Mouse (Mus musculus): Measurements from ENCODE around the gene Ddx54. TPM values are rescaled to one million over a fixed set of nuclear protein-coding genes. Genes with fewer than 3 reads are reported as not detected.

Gene Ddx54
- polyA plus RNA-seq (2015; fragmentation: Nextera tagmentation; extraction: Ambion mirVana) = 46.5 and 47.2 TPM in 2 replicates

DNA sequence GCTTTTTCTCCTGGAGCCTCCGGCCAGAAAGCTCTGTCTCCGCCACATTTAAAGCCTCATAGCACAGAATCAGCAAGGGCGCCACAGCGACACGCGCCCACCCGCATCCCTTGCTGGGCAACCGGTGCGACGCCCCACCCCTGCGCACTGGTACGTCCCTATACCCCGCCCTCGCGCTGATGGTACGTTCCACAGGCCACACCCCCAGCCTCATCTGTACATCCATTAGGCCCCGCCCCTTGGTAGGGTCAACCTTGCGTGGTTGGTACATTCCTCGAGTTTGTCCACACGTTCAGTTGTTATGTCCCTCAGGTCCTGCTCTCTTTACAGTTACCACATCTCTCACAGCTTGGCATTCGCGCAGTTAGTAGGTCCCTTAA is at the start of gene Ddx54, which contains the start of gene Rita1:
Ddx54 (plus strand) TSS at position 298 of the 380 bp plus-strand sequence.
Rita1 (minus strand) TSS at position 148 of the 380 bp plus-strand sequence.
- no peaks in the 10 kb centered on the region for H3K27me3 ChIP-seq
- peaks cover 42% of the 10 kb centered on the region for H3K36me3 ChIP-seq
- peak within 1 kb of the TSS; percentile 72 for H3K27ac ChIP-seq
- peaks cover 5% of the 10 kb centered on the region for H3K9me3 ChIP-seq
- peak within 1 kb of the TSS; percentile 88 for H3K4me2 ChIP-seq (replicated peaks)
- peaks cover 22% of the 10 kb centered on the region for H3K4me1 ChIP-seq
- ATAC-seq (ENCODE audit: low FRiP score, low read depth) = peak; percentile 83
- under 1% methylated on average over 22 of the region's 22 CpGs for WGBS
- peak within 1 kb of the TSS; percentile 76 for H3K9ac ChIP-seq
- peak within 1 kb of the TSS; percentile 64 for H3K4me3 ChIP-seq

DNA sequence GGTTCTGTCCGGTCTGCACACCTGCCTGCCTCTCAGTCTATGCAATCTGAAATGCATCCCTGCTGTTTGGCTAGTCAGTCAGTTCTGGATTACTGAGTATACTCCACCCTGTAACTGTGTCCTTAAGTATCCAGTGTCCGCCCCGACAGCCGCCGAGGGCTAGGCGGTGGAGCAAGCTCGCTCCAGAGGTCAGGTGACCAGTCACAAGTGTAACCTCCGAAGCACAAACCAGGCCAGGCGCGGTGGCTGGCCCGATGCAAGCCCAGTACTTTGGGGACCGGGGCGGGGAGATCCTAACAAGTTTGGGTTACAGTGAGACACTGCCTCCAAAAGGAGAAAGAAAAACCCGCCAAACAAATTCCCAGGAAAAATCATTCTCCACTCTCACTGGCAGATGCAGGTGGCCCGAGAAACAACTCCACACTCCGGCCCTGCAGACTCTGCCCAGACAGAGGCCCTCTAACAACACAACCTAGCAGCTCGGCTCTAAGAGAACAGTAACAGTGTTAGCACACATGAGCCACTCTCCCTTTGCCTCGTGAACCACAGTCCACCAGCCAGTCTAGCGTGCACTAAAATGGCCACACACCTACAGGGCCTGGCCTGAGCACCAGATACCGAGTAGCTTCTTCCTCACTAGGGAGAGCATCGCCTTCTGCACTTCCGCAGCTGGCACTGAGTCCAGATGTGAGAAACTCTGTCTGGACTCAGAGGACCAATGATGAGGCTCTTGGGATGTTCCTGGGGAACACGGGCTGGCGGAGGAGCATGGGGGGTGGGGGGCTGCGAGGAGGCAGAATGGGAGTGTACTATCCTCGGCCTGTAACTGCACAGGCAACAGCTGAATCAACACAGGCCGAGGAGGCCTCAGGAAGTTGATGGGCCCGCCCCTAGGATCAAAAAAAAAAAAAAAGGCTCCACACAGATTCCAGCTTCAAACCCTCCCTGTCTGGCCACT is 49.3 kb upstream of the Ddx54 start:
- ATAC-seq (ENCODE audit: low FRiP score, low read depth) = peak; percentile 56
- WGBS = 40% methylated on average over 28 of the region's 28 CpGs
- Histone ChIP-seq H3K4me3 (no peak overlapping the region), H3K4me2 (replicated peaks) (peak overlapping the region; percentile 31; the same call in 1 of the 2 replicates), H3K27me3 (no peaks in the 10 kb centered on the region), H3K27ac (peak overlapping the region; percentile 93), H3K9me3 (no peaks in the 10 kb centered on the region), H3K9ac (peak overlapping the region; percentile 35; the same call in 1 of the 2 replicates), H3K4me1 (peaks cover 91% of the 10 kb centered on the region), H3K36me3 (no peaks in the 10 kb centered on the region)

DNA sequence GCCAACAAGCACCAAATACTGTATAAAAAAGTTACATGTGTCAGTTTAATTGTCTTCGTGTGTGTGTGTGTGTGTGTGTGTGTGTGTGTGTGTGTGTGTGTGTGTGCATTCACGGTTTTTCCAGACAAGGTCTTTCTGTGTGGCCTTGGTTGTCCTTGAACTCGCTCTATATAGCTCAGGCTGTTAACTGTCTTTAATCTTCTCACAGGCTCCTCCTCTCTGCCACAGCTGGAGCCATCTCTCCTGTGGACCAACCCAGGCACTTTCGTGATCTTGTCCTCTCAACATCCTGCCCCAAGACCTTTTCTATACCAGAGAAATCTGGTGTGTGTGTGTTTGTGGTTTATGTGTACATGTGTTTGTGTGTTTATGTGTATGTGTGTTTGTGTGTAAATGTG is 48.6 kb upstream of the Ddx54 start:
- Histone ChIP-seq H3K4me2 (replicated peaks) (peak overlapping the region; percentile 31; the same call in 1 of the 2 replicates), H3K4me1 (peaks cover 91% of the 10 kb centered on the region), H3K9ac (no peak overlapping the region; the same call in 1 of the 2 replicates)

DNA sequence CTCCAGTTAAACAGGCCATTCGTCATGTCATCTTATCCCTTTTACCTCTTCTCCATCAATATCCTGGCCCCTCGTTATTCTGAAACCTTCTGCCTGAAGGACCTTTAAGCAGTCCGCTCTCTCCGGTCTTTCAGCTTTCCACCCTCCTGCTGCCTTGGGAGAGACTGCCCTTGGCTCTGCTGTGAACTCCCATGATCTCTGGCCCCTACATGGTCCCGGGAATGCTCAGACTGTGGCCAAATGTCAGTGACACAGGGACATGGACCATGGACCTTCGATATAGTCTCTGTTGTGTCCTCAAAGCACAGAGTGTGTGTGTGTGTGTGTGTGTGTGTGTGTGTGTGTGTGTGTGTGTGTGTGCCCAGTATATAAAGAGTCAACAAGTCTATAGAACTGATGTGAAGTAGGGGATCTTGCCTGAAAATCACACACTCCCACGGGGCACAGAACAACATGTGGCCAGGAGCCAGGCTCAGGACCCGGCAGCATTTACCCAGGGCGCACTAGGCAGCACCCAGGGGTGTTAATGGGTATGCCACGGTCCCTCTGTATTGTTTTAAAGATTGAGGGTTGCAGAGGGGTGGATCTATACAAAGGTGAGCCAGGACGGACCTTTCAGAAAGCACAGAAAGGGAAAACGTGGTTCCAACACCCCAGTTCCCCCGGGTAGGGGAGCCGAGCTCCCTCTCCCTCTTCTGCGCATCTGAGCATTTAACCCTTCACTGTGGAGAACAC is 47.2 kb upstream of the Ddx54 start:
- H3K27ac ChIP-seq = peak overlapping the region; percentile 91
- H3K9ac ChIP-seq = 0 out of 2 replicates have a peak overlapping the region, but pooled peaks have one; percentile 19
- no peak overlapping the region for H3K4me3 ChIP-seq
- H3K4me1 ChIP-seq = peaks cover 93% of the 10 kb centered on the region
- ATAC-seq (ENCODE audit: low FRiP score, low read depth) = no peak
- 34% methylated on average over 15 of the region's 15 CpGs for WGBS
- no peaks in the 10 kb centered on the region for H3K36me3 ChIP-seq
- H3K27me3 ChIP-seq = no peaks in the 10 kb centered on the region
- 0 out of 2 replicates have a peak overlapping the region, but pooled peaks have one; percentile 16 for H3K4me2 ChIP-seq (replicated peaks)
- H3K9me3 ChIP-seq = no peaks in the 10 kb centered on the region

More for the DNA sequence above, 48.6 kb upstream of the Ddx54 start:
- H3K36me3 ChIP-seq = no peaks in the 10 kb centered on the region
- ATAC-seq (ENCODE audit: low FRiP score, low read depth) = no peak
- H3K9me3 ChIP-seq = no peaks in the 10 kb centered on the region
- WGBS = 34% methylated on average over 3 of the region's 4 CpGs
- no peak overlapping the region for H3K4me3 ChIP-seq
- peak overlapping the region; percentile 93; the same call in 1 of the 2 replicates for H3K27ac ChIP-seq
- no peaks in the 10 kb centered on the region for H3K27me3 ChIP-seq

DNA sequence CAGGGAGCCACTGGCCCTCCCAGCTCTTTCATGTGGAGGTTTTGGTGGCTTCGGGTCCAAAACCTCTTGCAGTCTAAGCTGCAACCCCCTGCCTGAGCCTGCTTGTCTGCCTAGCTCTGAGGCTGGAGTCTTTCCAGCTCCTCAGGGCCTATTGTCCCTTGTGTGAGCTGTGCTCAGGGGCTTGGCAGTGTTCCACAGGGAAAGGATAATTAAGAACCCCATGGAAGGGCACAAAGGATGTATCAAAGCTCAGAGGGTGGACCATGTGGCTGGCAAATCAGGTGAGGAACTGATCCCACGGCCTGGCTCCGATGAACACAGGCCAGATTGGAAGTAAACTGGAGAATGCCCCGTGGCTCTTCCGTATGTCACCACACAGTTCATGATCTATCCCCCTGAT is 46.4 kb upstream of the Ddx54 start:
- H3K27me3 ChIP-seq = no peaks in the 10 kb centered on the region
- H3K4me3 ChIP-seq = no peak overlapping the region
- 0 out of 2 replicates have a peak overlapping the region, but pooled peaks have one; percentile 19 for H3K9ac ChIP-seq
- no peaks in the 10 kb centered on the region for H3K36me3 ChIP-seq
- 50% methylated on average over 5 of the region's 5 CpGs for WGBS
- peaks cover 93% of the 10 kb centered on the region for H3K4me1 ChIP-seq
- ATAC-seq (ENCODE audit: low FRiP score, low read depth) = no peak
- peak overlapping the region; percentile 48; the same call in 1 of the 2 replicates for H3K4me2 ChIP-seq (replicated peaks)
- H3K27ac ChIP-seq = peak overlapping the region; percentile 91
- no peaks in the 10 kb centered on the region for H3K9me3 ChIP-seq

DNA sequence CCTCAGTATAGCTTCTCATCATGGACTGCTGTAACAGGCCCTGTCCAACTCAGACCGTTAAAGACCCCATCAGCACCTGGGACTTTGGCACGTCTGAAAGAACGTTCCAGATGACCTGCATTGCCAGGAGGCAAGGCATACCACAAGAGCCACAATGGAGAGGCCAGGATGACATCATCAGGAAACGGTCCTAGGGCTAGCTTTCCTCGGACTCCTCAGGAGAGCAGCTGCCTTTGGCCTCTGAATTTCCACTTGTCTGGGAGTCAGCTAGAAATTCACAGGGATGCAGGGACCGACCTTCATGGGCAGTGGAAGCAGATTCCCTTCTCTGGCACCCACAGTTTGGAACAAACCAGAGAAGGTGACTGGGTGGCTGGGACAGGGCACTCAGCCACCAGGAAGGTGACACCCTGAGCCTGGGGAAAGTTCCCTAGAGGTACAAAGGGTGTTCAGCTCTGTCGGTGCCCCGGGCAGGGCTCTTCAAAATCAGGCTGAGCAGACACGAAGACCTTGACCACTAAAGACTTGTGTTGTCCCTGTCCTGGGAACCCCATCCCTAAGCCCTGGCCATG is 45.8 kb upstream of the Ddx54 start:
- no peak overlapping the region for H3K4me3 ChIP-seq
- H3K4me2 ChIP-seq (replicated peaks) = peak overlapping the region; percentile 48
- H3K36me3 ChIP-seq = no peaks in the 10 kb centered on the region
- no peaks in the 10 kb centered on the region for H3K27me3 ChIP-seq
- H3K9me3 ChIP-seq = no peaks in the 10 kb centered on the region
- H3K4me1 ChIP-seq = peaks cover 97% of the 10 kb centered on the region
- H3K27ac ChIP-seq = peak overlapping the region; percentile 91
- H3K9ac ChIP-seq = peak overlapping the region; percentile 27
- 32% methylated on average over 9 of the region's 9 CpGs for WGBS
- ATAC-seq (ENCODE audit: low FRiP score, low read depth) = no peak

DNA sequence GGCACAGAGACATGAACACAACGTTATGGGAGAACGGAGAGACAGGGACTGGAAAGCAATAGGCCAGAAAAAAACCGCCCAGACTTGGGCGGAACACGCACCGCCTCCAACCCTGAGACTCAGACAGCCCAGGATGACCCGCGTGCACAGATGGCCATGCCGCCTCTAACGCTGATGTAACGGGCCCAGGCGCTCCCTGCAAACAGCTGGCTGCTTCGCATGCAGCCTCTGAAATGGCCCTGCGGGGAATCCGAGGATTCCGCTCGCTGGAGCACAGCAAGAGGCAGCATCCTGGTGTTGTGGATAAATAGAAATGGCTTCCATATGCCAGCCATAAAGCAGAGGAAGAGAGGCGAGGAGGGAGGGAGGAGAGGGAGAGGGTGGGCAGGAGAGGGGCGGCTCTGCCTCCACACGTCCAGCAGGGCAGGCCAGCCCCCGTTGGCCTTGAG is 45.3 kb upstream of the Ddx54 start:
- Histone ChIP-seq H3K27me3 (no peaks in the 10 kb centered on the region), H3K9ac (peak overlapping the region; percentile 27), H3K4me3 (no peak overlapping the region), H3K27ac (peak overlapping the region; percentile 91), H3K4me1 (peaks cover 95% of the 10 kb centered on the region), H3K36me3 (no peaks in the 10 kb centered on the region), H3K4me2 (replicated peaks) (peak overlapping the region; percentile 48), H3K9me3 (no peaks in the 10 kb centered on the region)
- 7% methylated on average over 21 of the region's 21 CpGs for WGBS
- ATAC-seq (ENCODE audit: low FRiP score, low read depth) = peak; percentile 63

DNA sequence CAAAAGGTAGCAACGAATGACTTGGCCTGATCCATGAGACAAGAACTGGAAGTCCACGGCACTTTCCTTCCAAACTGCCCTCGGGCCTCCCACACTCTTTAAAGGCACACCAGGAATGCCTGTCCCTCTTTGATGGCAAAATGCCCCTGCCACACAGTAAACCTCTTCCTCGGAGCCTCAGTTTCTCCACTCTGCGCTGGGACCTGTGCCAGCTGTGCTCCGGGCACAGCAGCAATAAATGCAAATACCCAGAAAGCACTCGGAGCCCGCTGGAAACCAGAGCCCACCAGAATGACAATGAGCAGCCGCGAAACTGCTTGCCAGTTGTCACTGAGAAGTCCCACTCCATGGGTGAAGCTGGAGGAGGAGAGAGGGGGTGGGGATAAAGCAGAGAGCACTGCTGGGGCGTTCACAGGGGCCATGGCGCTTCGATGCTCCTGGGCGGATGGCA is 44.8 kb upstream of the Ddx54 start:
- H3K4me1 ChIP-seq = peaks cover 94% of the 10 kb centered on the region
- no peaks in the 10 kb centered on the region for H3K9me3 ChIP-seq
- ATAC-seq (ENCODE audit: low FRiP score, low read depth) = no peak
- H3K27ac ChIP-seq = peak overlapping the region; percentile 91
- H3K36me3 ChIP-seq = no peaks in the 10 kb centered on the region
- no peak overlapping the region for H3K4me3 ChIP-seq
- H3K9ac ChIP-seq = peak overlapping the region; percentile 27
- 32% methylated on average over 14 of the region's 14 CpGs for WGBS
- H3K27me3 ChIP-seq = no peaks in the 10 kb centered on the region
- peak overlapping the region; percentile 48 for H3K4me2 ChIP-seq (replicated peaks)

DNA sequence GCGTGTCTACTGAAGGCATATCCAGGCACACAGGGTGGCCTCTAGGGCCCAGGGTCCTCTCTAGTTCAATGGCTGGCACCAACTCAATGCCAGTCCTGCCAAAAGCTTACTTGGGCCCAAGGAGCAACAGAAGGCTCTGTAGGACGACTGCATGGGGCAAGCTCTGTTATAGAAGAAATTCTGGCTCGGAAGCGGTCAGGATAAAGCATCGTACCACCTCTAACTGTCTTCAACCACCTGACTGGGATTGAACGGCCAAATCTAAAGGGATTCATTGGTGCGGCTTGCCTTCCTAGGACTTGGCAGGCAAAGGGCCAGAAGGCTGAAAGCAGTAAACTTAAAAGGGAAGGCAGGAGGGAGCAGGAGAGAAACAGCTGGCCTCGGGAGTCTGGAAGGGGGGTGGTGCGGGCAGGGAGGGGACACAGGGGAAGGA is 44.2 kb upstream of the Ddx54 start:
- H3K4me3 ChIP-seq = no peak overlapping the region
- ATAC-seq (ENCODE audit: low FRiP score, low read depth) = no peak; the same call in 1 of the 2 replicates
- peak overlapping the region; percentile 27 for H3K9ac ChIP-seq
- H3K4me1 ChIP-seq = peaks cover 88% of the 10 kb centered on the region
- WGBS = 21% methylated on average over 9 of the region's 9 CpGs
- H3K27me3 ChIP-seq = no peaks in the 10 kb centered on the region
- peak overlapping the region; percentile 48 for H3K4me2 ChIP-seq (replicated peaks)
- H3K27ac ChIP-seq = peak overlapping the region; percentile 91
- H3K36me3 ChIP-seq = no peaks in the 10 kb centered on the region
- no peaks in the 10 kb centered on the region for H3K9me3 ChIP-seq

DNA sequence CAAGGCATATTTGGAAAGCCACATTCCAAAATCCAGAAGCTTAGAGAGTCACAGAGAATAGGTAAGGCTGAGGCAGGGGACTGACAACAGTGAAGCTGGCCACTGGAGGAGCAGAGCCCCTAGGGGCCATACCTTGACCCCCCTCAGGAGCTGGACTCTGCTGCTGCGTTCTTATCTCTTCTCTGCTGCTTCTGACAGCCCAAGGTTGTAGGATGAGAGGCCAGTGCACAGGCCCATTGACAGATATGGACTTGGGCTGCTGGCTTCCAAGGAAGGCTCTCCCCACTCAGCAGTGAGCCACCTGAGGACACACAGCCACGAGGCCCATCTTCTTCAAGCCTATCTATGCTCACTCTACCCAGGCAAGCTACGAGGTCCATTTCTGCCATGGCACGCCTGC is 43.6 kb upstream of the Ddx54 start:
- no peaks in the 10 kb centered on the region for H3K27me3 ChIP-seq
- peaks cover 82% of the 10 kb centered on the region for H3K4me1 ChIP-seq
- peak overlapping the region; percentile 48; the same call in 1 of the 2 replicates for H3K4me2 ChIP-seq (replicated peaks)
- H3K27ac ChIP-seq = peak overlapping the region; percentile 91
- ATAC-seq (ENCODE audit: low FRiP score, low read depth) = no peak
- H3K9ac ChIP-seq = peak overlapping the region; percentile 27
- no peaks in the 10 kb centered on the region for H3K36me3 ChIP-seq
- no peaks in the 10 kb centered on the region for H3K9me3 ChIP-seq
- H3K4me3 ChIP-seq = no peak overlapping the region
- 71% methylated on average over 4 of the region's 4 CpGs for WGBS

DNA sequence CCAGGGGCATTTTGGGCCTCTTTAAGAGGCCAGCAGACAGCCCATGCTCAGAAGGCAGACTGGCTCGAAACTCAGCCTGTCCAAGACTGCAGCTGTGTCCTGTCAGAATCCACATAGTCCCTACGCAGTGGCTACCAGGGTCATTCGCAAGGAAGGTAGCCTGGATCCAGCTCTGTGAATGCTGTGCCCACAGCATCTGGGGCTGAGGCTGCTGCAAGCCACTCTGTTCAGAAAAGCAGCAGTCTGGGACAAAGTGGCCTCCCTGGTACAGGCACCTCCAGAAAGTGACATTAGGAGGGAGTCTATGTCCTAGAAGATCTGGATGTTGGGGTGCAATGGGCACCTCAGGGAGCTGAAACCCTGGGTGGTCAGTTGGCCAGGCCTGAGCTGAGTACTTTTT is 42.7 kb upstream of the Ddx54 start:
- no peaks in the 10 kb centered on the region for H3K9me3 ChIP-seq
- peaks cover 79% of the 10 kb centered on the region for H3K4me1 ChIP-seq
- WGBS = 72% methylated on average over 3 of the region's 3 CpGs
- no peak for ATAC-seq (ENCODE audit: low FRiP score, low read depth)
- H3K4me2 ChIP-seq (replicated peaks) = no peak overlapping the region
- no peak overlapping the region for H3K4me3 ChIP-seq
- H3K27me3 ChIP-seq = no peaks in the 10 kb centered on the region
- peak overlapping the region; percentile 35; the same call in 1 of the 2 replicates for H3K9ac ChIP-seq
- H3K27ac ChIP-seq = peak overlapping the region; percentile 2; the same call in 1 of the 2 replicates
- H3K36me3 ChIP-seq = peaks cover 3% of the 10 kb centered on the region; the same call in 1 of the 2 replicates
